Mouse (Mus musculus) midbrain, embryonic 15.5 days (tissue): ENCODE data around the gene Tspan14. TPM values are rescaled to one million over a fixed set of nuclear protein-coding genes. Genes with fewer than 3 reads are reported as not detected.

Source experiments
- ATAC-seq: fragments of 200-750 bp; cut with Nextera tagmentation; replicated peaks from 2 replicates; pipeline ENCODE4 v1.8.0; 2017; ENCODE audit warnings: moderate TSS enrichment
- H3K27ac ChIP-seq: fragments of 300-500 bp; sonication (generic); 2 replicates; pipeline ENCODE4 v1.5.1; 2015; ENCODE audit warnings: mild to moderate bottlenecking, inconsistent platforms
- H3K27me3 ChIP-seq: fragments of 300-500 bp; sonication (generic); replicated peaks from 2 replicates; pipeline ENCODE4 v1.6.1; 2015; ENCODE audit warnings: inconsistent platforms
- H3K36me3 ChIP-seq: fragments of 300-500 bp; sonication (generic); replicated peaks from 2 replicates; pipeline ENCODE4 v1.6.1; 2015; ENCODE audit warnings: inconsistent platforms
- H3K4me1 ChIP-seq: fragments of 300-500 bp; sonication (generic); 2 replicates; pipeline ENCODE4 v1.6.1; 2015; ENCODE audit warnings: inconsistent platforms
- H3K4me2 ChIP-seq: fragments of 300-500 bp; sonication (generic); 2 replicates; pipeline ENCODE4 v1.6.1; 2015; ENCODE audit warnings: inconsistent platforms, mild to moderate bottlenecking, moderate library complexity
- H3K4me3 ChIP-seq: fragments of 300-500 bp; sonication (generic); 2 replicates; pipeline ENCODE4 v1.5.1; 2015; ENCODE audit warnings: mild to moderate bottlenecking, inconsistent platforms
- H3K9ac ChIP-seq: fragments of 300-500 bp; sonication (generic); 2 replicates; pipeline ENCODE4 v1.6.1; 2015; ENCODE audit warnings: mild to moderate bottlenecking, inconsistent platforms
- H3K9me3 ChIP-seq: fragments of 300-500 bp; sonication (generic); 2 replicates; pipeline ENCODE4 v1.6.1; 2016; ENCODE audit warnings: inconsistent platforms
- WGBS: fragments of 180-500 bp; shearing (Covaris S2); methylation state at CpG from one replicate; pipeline ENCODE4 v1.1.7; 2015; ENCODE audit warnings: mixed read lengths; 5-methylcytosine and 5-hydroxymethylcytosine counted together
- polyA plus RNA-seq: library from polyadenylated mRNA; unstranded; fragments of >200 nt; fragmentation: Nextera tagmentation; extraction: Ambion mirVana; gene quantifications from 2 replicates; pipeline ENCODE4 v1.2.1, GENCODE M21; 2015

Gene Tspan14
- polyA plus RNA-seq, 1 experiment from 2014 or later, result 68.9 TPM

- H3K27me3 ChIP-seq, result no peaks in the 10 kb centered on the region
- H3K36me3 ChIP-seq, result no peaks in the 10 kb centered on the region
- WGBS, result 85% methylated on average over 10 of the region's 10 CpGs
- H3K9me3 ChIP-seq, result no peaks in the 10 kb centered on the region
- H3K4me2 ChIP-seq, result no peak overlapping the region
- no peak overlapping the region for H3K4me3 ChIP-seq
- H3K27ac ChIP-seq, result no peak overlapping the region
- no peak for ATAC-seq
- H3K4me1 ChIP-seq, result no peaks in the 10 kb centered on the region
- H3K9ac ChIP-seq, result no peak overlapping the region
These were observed 42.1 kb downstream of the Tspan14 start for GRCm38 (mm10) chr14:40924378-40925113.

GRCm38 (mm10) chr14:40921241-40921640, 45.4 kb downstream of the Tspan14 start:
- no peak overlapping the region for H3K4me2 ChIP-seq
- ATAC-seq, result no peak

GRCm38 (mm10) chr14:40919521-40919920, 47.1 kb downstream of the Tspan14 start:
- H3K36me3 ChIP-seq, result no peaks in the 10 kb centered on the region
- no peak overlapping the region for H3K4me3 ChIP-seq
- ATAC-seq, result no peak
- H3K27me3 ChIP-seq, result no peaks in the 10 kb centered on the region
- no peak overlapping the region for H3K9ac ChIP-seq
- no peaks in the 10 kb centered on the region for H3K9me3 ChIP-seq
- H3K27ac ChIP-seq, result no peak overlapping the region
- H3K4me2 ChIP-seq, result no peak overlapping the region
- peaks cover 6% of the 10 kb centered on the region; the same call in 1 of the 2 replicates for H3K4me1 ChIP-seq
- WGBS, result 90% methylated on average over 7 of the region's 7 CpGs

More at GRCm38 (mm10) chr14:40921241-40921640, 45.4 kb downstream of the Tspan14 start:
- Histone ChIP-seq H3K4me3 (no peak overlapping the region), H3K27me3 (no peaks in the 10 kb centered on the region), H3K9ac (no peak overlapping the region), H3K9me3 (no peaks in the 10 kb centered on the region), H3K4me1 (peaks cover 6% of the 10 kb centered on the region; the same call in 1 of the 2 replicates), H3K27ac (no peak overlapping the region), H3K36me3 (no peaks in the 10 kb centered on the region)
- WGBS, result 97% methylated on average over 1 of the region's 1 CpGs

- Histone ChIP-seq H3K4me1 (peaks cover 6% of the 10 kb centered on the region; the same call in 1 of the 2 replicates), H3K9ac (no peak overlapping the region), H3K36me3 (no peaks in the 10 kb centered on the region; the same call in 1 of the 2 replicates), H3K27ac (no peak overlapping the region), H3K9me3 (no peaks in the 10 kb centered on the region), H3K4me3 (no peak overlapping the region), H3K27me3 (no peaks in the 10 kb centered on the region), H3K4me2 (no peak overlapping the region)
- WGBS, result 74% methylated on average over 6 of the region's 7 CpGs
- ATAC-seq, result no peak
These were observed 48.1 kb downstream of the Tspan14 start for GRCm38 (mm10) chr14:40918477-40918876.

GRCm38 (mm10) chr14:40917632-40918031, 49.0 kb downstream of the Tspan14 start:
- H3K4me3 ChIP-seq, result no peak overlapping the region
- no peak overlapping the region for H3K27ac ChIP-seq
- H3K36me3 ChIP-seq, result peaks cover 4% of the 10 kb centered on the region; the same call in 1 of the 2 replicates
- no peak overlapping the region for H3K9ac ChIP-seq
- WGBS, result 0% methylated on average over 1 of the region's 1 CpGs
- ATAC-seq, result peak; percentile 57
- H3K4me2 ChIP-seq, result no peak overlapping the region
- H3K4me1 ChIP-seq, result peaks cover 6% of the 10 kb centered on the region; the same call in 1 of the 2 replicates
- H3K27me3 ChIP-seq, result no peaks in the 10 kb centered on the region
- no peaks in the 10 kb centered on the region for H3K9me3 ChIP-seq

GRCm38 (mm10) chr14:40916667-40917066, 49.9 kb downstream of the Tspan14 start:
- Histone ChIP-seq H3K4me2 (no peak overlapping the region), H3K4me1 (peaks cover 6% of the 10 kb centered on the region; the same call in 1 of the 2 replicates), H3K4me3 (no peak overlapping the region), H3K36me3 (peaks cover 4% of the 10 kb centered on the region; the same call in 1 of the 2 replicates), H3K9me3 (no peaks in the 10 kb centered on the region), H3K27me3 (no peaks in the 10 kb centered on the region), H3K27ac (no peak overlapping the region), H3K9ac (no peak overlapping the region)
- WGBS, result 93% methylated on average over 15 of the region's 15 CpGs
- peak; percentile 1; the same call in 1 of the 2 replicates for ATAC-seq

- 87% methylated on average over 8 of the region's 8 CpGs for WGBS
- Histone ChIP-seq H3K27ac (no peak overlapping the region), H3K27me3 (no peaks in the 10 kb centered on the region)
These were observed 50.8 kb downstream of the Tspan14 start for GRCm38 (mm10) chr14:40915838-40916237.

GRCm38 (mm10) chr14:40914701-40915100, 51.9 kb downstream of the Tspan14 start:
- H3K9ac ChIP-seq, result no peak overlapping the region
- H3K4me2 ChIP-seq, result no peak overlapping the region
- no peak overlapping the region for H3K27ac ChIP-seq
- peaks cover 4% of the 10 kb centered on the region; the same call in 1 of the 2 replicates for H3K36me3 ChIP-seq
- no peak for ATAC-seq
- no peaks in the 10 kb centered on the region for H3K27me3 ChIP-seq
- H3K9me3 ChIP-seq, result no peaks in the 10 kb centered on the region
- peaks cover 6% of the 10 kb centered on the region; the same call in 1 of the 2 replicates for H3K4me1 ChIP-seq
- no peak overlapping the region for H3K4me3 ChIP-seq
- WGBS, result 91% methylated on average over 3 of the region's 3 CpGs

More at GRCm38 (mm10) chr14:40915838-40916237, 50.8 kb downstream of the Tspan14 start:
- no peak overlapping the region for H3K4me2 ChIP-seq
- H3K4me1 ChIP-seq, result peaks cover 6% of the 10 kb centered on the region; the same call in 1 of the 2 replicates
- no peak overlapping the region for H3K4me3 ChIP-seq
- no peak for ATAC-seq
- no peak overlapping the region for H3K9ac ChIP-seq
- peaks cover 4% of the 10 kb centered on the region; the same call in 1 of the 2 replicates for H3K36me3 ChIP-seq
- no peaks in the 10 kb centered on the region for H3K9me3 ChIP-seq

- Histone ChIP-seq H3K27me3 (no peaks in the 10 kb centered on the region), H3K4me3 (no peak overlapping the region), H3K4me1 (peaks cover 6% of the 10 kb centered on the region; the same call in 1 of the 2 replicates), H3K9ac (no peak overlapping the region), H3K9me3 (no peaks in the 10 kb centered on the region), H3K36me3 (peaks cover 11% of the 10 kb centered on the region; the same call in 1 of the 2 replicates), H3K4me2 (no peak overlapping the region), H3K27ac (no peak overlapping the region)
- 83% methylated on average over 6 of the region's 6 CpGs for WGBS
- no peak for ATAC-seq
These were observed 52.9 kb downstream of the Tspan14 start for GRCm38 (mm10) chr14:40913709-40914108.

- Histone ChIP-seq H3K4me2 (no peak overlapping the region), H3K9me3 (no peaks in the 10 kb centered on the region), H3K36me3 (peaks cover 21% of the 10 kb centered on the region; the same call in 1 of the 2 replicates), H3K9ac (no peak overlapping the region), H3K27ac (no peak overlapping the region), H3K4me3 (no peak overlapping the region), H3K27me3 (no peaks in the 10 kb centered on the region), H3K4me1 (no peaks in the 10 kb centered on the region)
- ATAC-seq, result no peak
These were observed 55.1 kb downstream of the Tspan14 start for GRCm38 (mm10) chr14:40911529-40911928.

- H3K27ac ChIP-seq, result no peak overlapping the region
- no peak overlapping the region for H3K4me3 ChIP-seq
- WGBS, result 94% methylated on average over 9 of the region's 9 CpGs
- no peak overlapping the region for H3K9ac ChIP-seq
- H3K36me3 ChIP-seq, result peaks cover 22% of the 10 kb centered on the region; the same call in 1 of the 2 replicates
- no peaks in the 10 kb centered on the region for H3K27me3 ChIP-seq
- no peaks in the 10 kb centered on the region for H3K9me3 ChIP-seq
- no peak overlapping the region for H3K4me2 ChIP-seq
- no peaks in the 10 kb centered on the region for H3K4me1 ChIP-seq
- ATAC-seq, result no peak
These were observed 57.8 kb downstream of the Tspan14 start for GRCm38 (mm10) chr14:40908763-40909162.

- no peak for ATAC-seq
- no peaks in the 10 kb centered on the region for H3K9me3 ChIP-seq
- WGBS, result 92% methylated on average over 9 of the region's 9 CpGs
- H3K4me2 ChIP-seq, result no peak overlapping the region
- H3K27ac ChIP-seq, result no peak overlapping the region
- H3K4me1 ChIP-seq, result no peaks in the 10 kb centered on the region
- H3K9ac ChIP-seq, result no peak overlapping the region
- peaks cover 18% of the 10 kb centered on the region; the same call in 1 of the 2 replicates for H3K36me3 ChIP-seq
- H3K27me3 ChIP-seq, result no peaks in the 10 kb centered on the region
- no peak overlapping the region for H3K4me3 ChIP-seq
These were observed 59.8 kb downstream of the Tspan14 start for GRCm38 (mm10) chr14:40906770-40907169.
